Mouse (Mus musculus) ZHBTc4 (cell line): Measurements from ENCODE around the gene Kpna4.
"Not testable (repeated sequence)": the region's sequence is repeated elsewhere in the genome, so short reads cannot be mapped to it uniquely, and the experiment has no call there.

Source experiments
- DNase-seq: peaks from one replicate; pipeline ENCODE4 v3.0.0-alpha.2; 2011; ENCODE audit warnings: low read depth, low spot score

Gene Kpna4

GRCm38 (mm10) chr3:69109079-69109478 lies 17.8 kb downstream of the Kpna4 start:
- no peak for DNase-seq

- DNase-seq = no peak
Measured at GRCm38 (mm10) chr3:69094456-69094855, 32.5 kb downstream of the Kpna4 start.

GRCm38 (mm10) chr3:69064005-69064404 lies 62.9 kb downstream of the Kpna4 start:
- peak; percentile 45 for DNase-seq

GRCm38 (mm10) chr3:69062764-69063163 lies 64.1 kb downstream of the Kpna4 start:
- DNase-seq = no peak

GRCm38 (mm10) chr3:69060672-69061071 lies 66.2 kb downstream of the Kpna4 start:
- DNase-seq = no peak

- no peak for DNase-seq
Measured at GRCm38 (mm10) chr3:69055871-69056270, 71.0 kb downstream of the Kpna4 start.

GRCm38 (mm10) chr3:69054760-69055432 lies 72.0 kb downstream of the Kpna4 start:
- no peak for DNase-seq

GRCm38 (mm10) chr3:69051894-69052293 lies 75.0 kb downstream of the Kpna4 start:
- DNase-seq = no peak

- DNase-seq = no peak
Measured at GRCm38 (mm10) chr3:69049011-69049410, 77.9 kb downstream of the Kpna4 start.

- DNase-seq = no peak
Measured at GRCm38 (mm10) chr3:69047684-69048083, 79.2 kb downstream of the Kpna4 start.

GRCm38 (mm10) chr3:69046509-69046908 lies 80.4 kb downstream of the Kpna4 start:
- DNase-seq = no peak

GRCm38 (mm10) chr3:69045750-69046149 lies 81.2 kb downstream of the Kpna4 start:
- no peak for DNase-seq

GRCm38 (mm10) chr3:69045400-69045703 lies 81.6 kb downstream of the Kpna4 start:
- DNase-seq = no peak

- peak; percentile 99 for DNase-seq
Measured at GRCm38 (mm10) chr3:69044645-69045399, 82.1 kb downstream of the Kpna4 start, which contains the start of gene Trim59. Gene Trim59 (minus strand): TSS chr3:69044755.

GRCm38 (mm10) chr3:69044167-69044591 lies 82.7 kb downstream of the Kpna4 start:
- DNase-seq = peak; percentile 72

GRCm38 (mm10) chr3:69041298-69041697 lies 85.6 kb downstream of the Kpna4 start:
- no peak for DNase-seq

GRCm38 (mm10) chr3:69040105-69040504 lies 86.8 kb downstream of the Kpna4 start:
- no peak for DNase-seq

GRCm38 (mm10) chr3:69026133-69026783 lies 100.7 kb downstream of the Kpna4 start:
- no peak for DNase-seq

- no peak for DNase-seq
Measured at GRCm38 (mm10) chr3:69020764-69021163, 106.1 kb downstream of the Kpna4 start.

GRCm38 (mm10) chr3:69020285-69020684 lies 106.6 kb downstream of the Kpna4 start:
- DNase-seq = peak; percentile 74

- not testable (repeated sequence) for DNase-seq
Measured at GRCm38 (mm10) chr3:69018635-69019034, 108.3 kb downstream of the Kpna4 start.

- DNase-seq = no peak
Measured at GRCm38 (mm10) chr3:69017181-69017580, 109.7 kb downstream of the Kpna4 start.
